Mouse (Mus musculus) urinary bladder, postnatal 10 days (tissue): Measurements from ENCODE around the gene Hic2.

Experiments used
- DNase-seq: peaks from one replicate; pipeline ENCODE4 v3.0.0; 2022; ENCODE audit warnings: low spot score

Gene Hic2

DNA sequence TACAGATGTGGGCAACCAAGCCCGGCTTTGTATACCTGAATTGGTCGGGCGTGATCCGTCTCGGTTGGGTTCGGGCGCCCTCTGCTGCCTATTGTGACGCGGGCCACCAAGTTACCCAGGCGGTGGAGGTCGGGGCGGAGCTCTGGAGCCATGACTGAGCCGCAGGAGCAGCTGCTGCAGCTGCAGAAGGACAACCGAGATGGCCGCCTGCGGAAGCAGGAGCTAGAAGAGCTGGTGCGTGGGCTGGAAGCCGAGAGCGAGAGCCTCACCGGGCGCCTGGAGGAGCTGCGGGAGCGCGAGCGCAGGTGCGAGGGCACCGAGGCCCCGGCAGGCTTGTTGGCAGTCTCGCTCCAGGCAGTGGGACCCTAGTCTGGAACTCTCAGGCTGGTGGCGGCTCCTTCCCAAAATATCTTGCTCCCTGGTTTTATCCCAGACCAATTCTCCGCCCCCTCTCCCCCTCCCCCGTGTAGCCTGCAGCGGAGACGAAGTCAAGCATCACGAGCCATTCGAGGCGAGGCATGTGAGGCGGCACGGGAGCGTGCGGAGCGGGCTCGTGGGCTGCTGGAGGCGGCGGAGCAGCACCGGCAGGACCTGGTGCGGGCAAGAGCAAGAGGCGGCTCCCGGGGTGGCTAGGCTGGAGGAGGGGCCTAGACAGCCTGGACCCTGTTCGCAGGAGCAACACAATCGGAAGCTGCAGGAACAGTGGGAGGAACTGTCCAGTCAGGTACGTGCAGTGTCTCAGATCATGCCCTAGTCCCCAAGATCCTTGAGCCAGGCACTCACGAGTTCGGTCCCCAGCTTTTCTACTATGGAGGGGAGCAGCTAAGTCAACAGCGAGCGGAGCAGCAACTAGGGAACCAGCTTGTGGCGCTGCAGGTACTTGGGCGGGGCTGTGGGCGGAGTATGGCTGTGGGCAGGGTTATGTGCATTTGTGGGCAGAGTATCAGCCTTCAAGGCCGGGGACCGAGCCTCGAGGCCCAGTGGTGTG lies 43.1 kb downstream of the Hic2 start:
- DNase-seq = peak; percentile 59

DNA sequence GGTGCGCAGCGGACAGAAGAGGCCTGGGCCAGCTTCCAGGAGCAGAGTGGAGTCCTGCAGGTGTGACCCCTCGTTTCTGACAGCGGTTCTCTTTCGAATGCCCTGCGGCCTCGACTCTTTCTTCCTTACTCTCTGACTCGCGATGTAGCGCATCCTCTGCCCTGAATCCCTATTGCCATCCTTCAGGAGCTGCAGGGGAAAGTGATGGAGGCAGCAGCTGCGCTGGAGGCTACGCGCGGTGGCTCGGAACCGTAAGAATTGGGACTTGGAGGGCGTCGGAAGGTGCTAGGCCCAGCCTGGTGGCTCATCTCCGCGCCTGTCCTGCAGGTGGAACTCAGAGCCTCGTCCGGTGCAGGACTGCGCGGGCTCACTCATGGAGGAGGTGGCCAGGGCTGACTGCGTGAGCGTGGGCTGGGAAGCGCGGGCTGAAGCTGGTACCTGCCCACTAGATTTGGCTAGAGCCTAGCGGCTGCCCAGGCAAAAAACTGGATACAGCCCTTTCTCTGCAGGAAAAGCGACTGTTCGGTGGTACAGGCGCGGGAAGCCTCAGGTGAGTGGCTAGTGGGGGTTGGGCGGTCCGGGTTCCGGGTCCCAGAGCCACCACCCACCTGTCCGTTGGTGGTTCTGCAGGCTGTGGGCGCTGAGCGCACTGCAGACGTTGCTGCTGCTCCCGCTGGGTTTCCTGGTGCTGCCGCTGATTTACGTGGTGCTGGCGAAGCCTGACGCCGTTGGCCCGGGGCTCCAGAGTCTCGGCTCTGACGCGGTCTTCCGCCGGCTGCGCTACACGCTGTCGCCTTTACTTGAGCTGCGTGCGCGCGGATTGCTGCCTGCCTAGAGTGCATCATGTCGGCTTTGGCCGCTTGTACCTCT lies 44.2 kb downstream of the Hic2 start:
- no peak for DNase-seq

DNA sequence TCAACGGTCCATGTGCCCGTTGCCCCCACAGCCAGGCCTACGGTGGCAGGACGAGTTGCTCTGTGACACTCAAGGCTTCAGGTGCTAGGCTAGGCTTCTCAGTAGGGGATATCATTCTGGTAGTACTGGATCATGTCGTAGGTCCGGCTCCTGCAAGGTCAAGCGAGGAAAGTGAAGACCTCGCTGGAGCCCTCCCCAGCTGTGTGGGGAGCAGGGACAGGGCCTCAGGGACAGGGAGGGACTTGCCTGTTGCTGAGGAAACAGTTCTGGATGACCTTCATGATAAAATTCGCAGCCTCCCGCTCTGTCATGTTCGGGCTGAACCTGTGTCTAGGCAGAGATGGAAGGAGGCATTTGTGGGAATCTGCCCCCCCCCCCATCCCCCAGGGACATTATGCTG lies 47.1 kb downstream of the Hic2 start:
- DNase-seq = no peak

DNA sequence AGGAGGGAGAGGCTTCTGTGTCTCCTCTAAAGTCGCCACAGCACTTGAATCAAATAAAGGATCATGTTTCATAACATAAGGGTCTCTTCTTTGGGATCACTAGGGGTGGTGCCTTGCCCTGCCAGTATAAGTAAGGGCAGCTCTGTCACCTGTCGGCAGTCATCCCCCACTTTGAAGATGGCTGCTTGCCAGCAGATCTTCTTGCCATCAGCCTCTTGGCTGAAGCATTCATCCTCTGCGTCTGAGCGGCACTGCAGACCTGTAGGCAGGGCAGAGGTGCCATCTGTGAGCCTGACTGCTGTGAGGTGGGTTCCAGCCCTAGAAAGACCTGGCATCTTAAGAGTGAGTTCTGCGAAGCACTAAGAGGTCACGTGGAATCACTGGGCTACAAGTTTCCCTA lies 49.8 kb downstream of the Hic2 start:
- no peak for DNase-seq

DNA sequence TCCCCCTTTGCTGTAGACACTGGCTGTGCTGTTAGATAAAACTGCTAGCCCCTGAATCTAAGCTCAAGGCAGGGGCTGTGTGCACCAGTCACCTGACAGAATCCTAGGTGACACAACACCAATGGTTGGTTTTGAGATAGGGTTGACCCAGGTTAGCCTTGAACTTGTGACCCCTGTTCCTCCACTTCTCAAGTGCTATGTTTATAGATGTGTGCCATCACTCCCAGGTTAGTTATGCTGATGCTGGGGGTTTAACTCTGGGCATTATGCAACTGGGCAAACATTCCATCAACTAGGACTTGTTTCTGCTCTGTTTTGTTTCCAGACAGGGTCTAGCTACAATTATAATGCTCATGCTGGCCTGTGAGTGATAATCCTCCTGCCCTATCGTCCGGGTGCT lies 53.7 kb downstream of the Hic2 start:
- DNase-seq = no peak

DNA sequence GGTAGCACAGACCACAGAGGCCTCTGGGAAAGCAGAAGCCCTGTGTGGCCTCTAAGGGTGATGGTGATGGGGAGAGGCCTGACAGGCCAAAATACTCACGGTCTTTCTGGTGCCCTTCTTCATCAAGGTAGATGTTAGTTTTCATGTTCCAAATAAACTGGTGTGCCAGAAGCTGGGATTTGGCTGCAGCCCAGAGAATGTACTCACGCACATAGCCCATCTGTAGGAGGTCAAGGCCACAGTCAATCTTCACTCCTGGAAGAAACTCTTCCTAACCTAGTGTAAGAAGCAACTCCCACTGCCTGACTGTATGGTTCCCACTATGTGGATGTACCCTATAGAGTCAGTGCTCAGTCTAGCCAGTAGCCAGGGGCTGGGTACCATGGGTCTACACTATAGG lies 57.6 kb downstream of the Hic2 start:
- no peak for DNase-seq

DNA sequence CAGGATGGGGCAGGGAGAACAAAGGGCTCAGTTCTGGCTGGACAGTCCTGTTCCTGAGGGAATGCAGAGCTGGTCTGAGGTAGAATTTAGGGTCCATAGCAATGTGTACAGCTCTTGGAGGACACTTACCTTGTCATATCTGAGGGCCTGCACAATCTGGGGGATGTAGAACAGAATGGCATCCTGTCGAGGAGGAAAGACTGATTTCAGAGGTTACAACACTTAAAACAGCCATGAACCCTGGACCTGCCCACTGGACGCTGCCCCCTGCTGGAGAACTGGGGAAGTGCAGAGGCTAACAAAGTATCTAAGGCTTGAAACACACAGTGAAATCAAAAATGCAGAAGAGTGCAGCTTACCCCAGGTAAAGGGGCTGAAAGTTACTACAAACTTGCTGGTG lies 59.4 kb downstream of the Hic2 start:
- peak; percentile 37 for DNase-seq

DNA sequence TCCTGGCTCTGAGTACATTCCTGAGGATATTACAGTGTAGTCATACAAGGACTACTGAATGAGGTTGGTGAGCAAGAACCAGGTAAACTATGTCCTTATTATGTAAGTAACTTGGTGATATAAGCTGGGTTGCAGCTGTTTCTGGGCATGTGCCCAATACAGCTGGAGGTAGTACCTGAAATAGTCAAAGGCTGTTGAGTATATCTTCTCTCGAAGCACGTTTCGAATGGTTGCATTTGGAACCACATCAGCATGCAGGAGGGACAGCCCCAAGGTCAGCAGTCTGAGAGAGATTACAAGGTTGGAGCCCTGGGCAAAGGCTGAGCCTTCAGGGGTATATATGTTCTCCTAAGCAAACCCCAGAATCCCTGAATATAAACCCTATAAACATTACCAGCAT lies 67.4 kb downstream of the Hic2 start:
- DNase-seq = no peak

DNA sequence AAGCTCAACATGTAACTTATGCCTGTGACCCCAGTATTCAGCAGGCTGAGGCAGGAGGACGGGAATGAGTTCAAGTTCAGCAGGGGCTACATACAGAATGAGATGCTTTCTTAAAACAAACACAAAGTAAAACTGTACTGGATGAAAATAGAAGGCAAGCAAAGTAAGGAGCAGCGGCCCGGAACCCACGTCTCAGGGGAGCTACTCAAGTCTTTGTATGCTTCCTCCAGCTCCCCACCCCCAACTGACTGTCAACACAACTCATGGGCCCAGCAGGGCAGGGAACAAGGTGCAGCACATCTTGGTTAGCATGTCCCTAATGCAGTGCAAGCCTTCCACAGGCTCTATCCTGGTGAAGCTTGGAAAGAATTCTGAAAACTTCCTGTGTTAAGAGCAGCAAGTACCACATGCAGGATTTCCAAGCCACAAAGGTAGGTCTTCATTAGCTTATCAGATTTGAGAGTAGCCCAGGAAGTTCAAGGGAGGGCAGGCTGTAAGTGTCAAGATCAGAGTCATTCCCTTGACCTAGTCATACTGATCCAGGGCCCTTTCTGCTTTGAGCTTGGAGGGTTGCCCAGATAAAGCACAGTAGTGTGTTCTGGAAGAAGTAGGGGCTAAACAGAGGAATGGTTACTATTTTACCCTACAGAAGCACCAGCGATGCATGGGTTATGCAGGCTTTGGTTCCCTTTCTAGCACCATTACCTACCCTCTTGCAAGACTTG lies 70.3 kb downstream of the Hic2 start:
- no peak for DNase-seq

DNA sequence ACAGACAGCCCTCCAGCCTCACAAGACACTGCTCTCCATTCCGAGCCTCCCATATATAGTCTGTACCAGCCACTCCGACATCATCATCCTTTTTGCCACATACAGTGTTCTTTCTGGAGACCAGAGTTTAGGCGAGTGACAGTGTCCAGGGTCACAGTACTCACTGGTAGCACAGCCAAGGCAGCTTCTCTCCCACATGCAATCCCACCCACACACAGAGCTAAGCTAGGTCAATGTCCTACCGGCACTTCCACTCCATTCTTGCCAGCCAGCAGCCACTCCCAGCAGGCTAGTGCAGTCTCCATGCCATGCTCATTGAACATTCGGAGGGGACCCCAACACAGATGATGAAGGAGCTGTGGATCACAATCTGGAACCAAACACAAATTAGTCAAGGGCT lies 74.1 kb downstream of the Hic2 start:
- DNase-seq = no peak

DNA sequence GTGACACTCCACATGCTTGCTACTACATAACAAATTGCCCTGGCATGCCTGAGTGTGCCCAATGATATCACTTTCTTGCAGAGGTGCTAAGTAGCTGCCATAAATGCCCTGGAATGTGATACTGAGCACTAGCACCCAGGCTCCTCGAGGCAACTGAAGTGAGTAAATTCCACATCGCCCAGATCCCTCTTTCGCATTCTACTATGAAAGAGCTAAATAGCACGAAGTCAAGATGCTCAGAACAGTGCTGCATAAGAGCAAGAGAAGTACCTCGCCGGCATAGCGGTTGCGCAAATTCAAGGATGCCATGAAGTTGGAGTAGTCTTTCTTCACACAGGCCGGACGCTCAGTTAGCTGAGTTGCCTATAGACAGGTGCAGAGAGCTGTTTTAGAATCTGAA lies 75.7 kb downstream of the Hic2 start:
- no peak for DNase-seq

DNA sequence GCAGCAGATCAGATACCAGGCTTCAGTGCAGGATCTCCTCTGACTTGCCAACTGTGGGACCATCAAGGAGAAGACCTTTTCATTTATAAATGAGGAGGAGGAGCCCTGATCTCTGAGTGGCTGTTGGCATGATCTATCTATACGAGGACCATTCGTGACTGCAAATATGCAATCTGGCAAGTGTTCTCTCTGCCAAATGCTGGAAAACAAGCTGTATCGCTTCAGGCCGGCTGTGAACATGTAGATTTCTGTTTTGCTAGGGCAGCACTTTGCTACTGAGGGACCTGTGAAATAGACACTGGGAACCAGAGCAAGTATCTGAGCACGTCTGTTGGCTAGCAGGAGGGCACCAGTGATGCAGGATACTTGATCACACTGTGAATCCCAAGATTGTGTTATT lies 79.2 kb downstream of the Hic2 start:
- no peak for DNase-seq
